Mouse (Mus musculus): ENCODE measurements around the gene Bmf.

The Bmf gene

GRCm38 (mm10) chr2:118479550-118479909 is 70.0 kb downstream of the Bmf start, which contains the start of gene Srp14:
Gene Srp14 (minus strand): TSS chr2:118479711.
- DNase-seq (ENCODE audit: low spot score) = peak; percentile 63

- no peak for DNase-seq (ENCODE audit: low spot score)
Measured at GRCm38 (mm10) chr2:118478833-118479549, 70.5 kb downstream of the Bmf start.

Data from urinary bladder, postnatal 10 days (tissue).